ENCODE assay signal across 11 mouse cellular contexts in genomic region chr9:45591061-45591460, GRCm38 (mm10).
"Had no signal": no experiment of that assay in that cellular context is flagged by ENCODE, and none has a peak within 500 bp of the region (broad histone marks: within the 10 kb centered on the region; RNA-seq: fewer than 3 reads in every experiment).

No protein-coding gene starts in this region.

- DNase-seq: kidney, adult 8-10 months; kidney, postnatal 36 days; left cerebral cortex, postnatal 4 days; lung, adult 18-20 months; midbrain, embryonic 14.5 days; right cerebral cortex, adult 18-20 months; right cerebral cortex, postnatal 25 days; thymus, postnatal 36 days had no signal

- H3K4me3 ChIP-seq: limb, embryonic 13.5 days had no signal

- H3K36me3 ChIP-seq: limb, embryonic 13.5 days had no signal

- H3K27me3 ChIP-seq: limb, embryonic 13.5 days had no signal

- H3K9ac ChIP-seq: limb, embryonic 13.5 days; liver, embryonic 14.5 days had no signal

- H3K9me3 ChIP-seq: limb, embryonic 13.5 days had no signal

- H3K27ac ChIP-seq: kidney, postnatal 0 days; limb, embryonic 13.5 days; liver, embryonic 14.5 days had no signal

- H3K4me2 ChIP-seq: limb, embryonic 13.5 days had no signal

- H3K4me1 ChIP-seq: limb, embryonic 13.5 days had no signal
